Mouse (Mus musculus) liver, adult 2 months (tissue): ENCODE data around the gene Ttyh3. TPM values are rescaled to one million over a fixed set of nuclear protein-coding genes. Genes with fewer than 3 reads are reported as not detected.
A peak's percentile ranks its signal among the peaks of the same experiment; 100 is the strongest.

Experiments used
- DNase-seq: peaks from one replicate; pipeline ENCODE4 v3.0.0-alpha.2; 2011; ENCODE audit warnings: low read depth, low spot score; ENCODE audit errors: extremely low read depth
- H3K27ac ChIP-seq: fragments of 200-500 bp; replicated peaks from 2 replicates; pipeline ENCODE4 v1.5.1; 2012; ENCODE audit warnings: low read depth, mild to moderate bottlenecking, control low read depth, inconsistent platforms, low read length; ENCODE audit not compliant: insufficient read depth
- H3K27me3 ChIP-seq: fragments of 200-500 bp; 2 replicates; pipeline ENCODE4 v1.6.1; 2012; ENCODE audit warnings: mild to moderate bottlenecking, moderate library complexity, low read length, inconsistent platforms; ENCODE audit not compliant: control insufficient read depth, insufficient read depth
- H3K36me3 ChIP-seq: fragments of 200-500 bp; 2 replicates; pipeline ENCODE4 v1.6.1; 2012; ENCODE audit warnings: low read length, inconsistent platforms; ENCODE audit not compliant: control insufficient read depth, insufficient read depth
- H3K4me1 ChIP-seq: fragments of 200-500 bp; 2 replicates; pipeline ENCODE4 v1.6.1; 2011; ENCODE audit warnings: low read length; ENCODE audit not compliant: control insufficient read depth, insufficient read depth
- H3K4me3 ChIP-seq: fragments of 200-500 bp; 2 replicates; pipeline ENCODE4 v1.5.1; 2011; ENCODE audit warnings: low read depth, mild to moderate bottlenecking, control low read depth, low read length, moderate library complexity; ENCODE audit not compliant: insufficient read depth
- H3K79me2 ChIP-seq: fragments of 200-500 bp; 2 replicates; pipeline ENCODE4 v1.6.1; 2012; ENCODE audit warnings: inconsistent platforms, mild to moderate bottlenecking, low read length, moderate library complexity; ENCODE audit not compliant: control insufficient read depth, insufficient read depth
- H3K9ac ChIP-seq: fragments of 200-500 bp; 2 replicates; pipeline ENCODE4 v1.6.1; 2012; ENCODE audit warnings: low read depth, mild to moderate bottlenecking, control low read depth, inconsistent platforms, low read length
- CTCF ChIP-seq: fragments of 200-500 bp; IDR thresholded peaks from 2 replicates; pipeline ENCODE4 v1.5.1; 2011; ENCODE audit warnings: low read depth, low read length, control low read depth
- POLR2A ChIP-seq: fragments of 200-500 bp; IDR thresholded peaks from 2 replicates; pipeline ENCODE4 v1.6.1; 2011; ENCODE audit warnings: low read length, control low read depth; ENCODE audit not compliant: insufficient read depth; ENCODE audit errors: extremely low read depth
- WGBS: fragments of 180-500 bp; shearing (Covaris S2); methylation state at CpG from one replicate; pipeline ENCODE4 v1.1.7; 2018; 5-methylcytosine and 5-hydroxymethylcytosine counted together
- polyA plus RNA-seq: library from polyadenylated mRNA; depleted of rRNA; stranded (reverse); fragments of >200 nt; gene quantifications from 2 replicates; pipeline ENCODE4 v1.2.3, GENCODE M21; 2012
- total RNA-seq: library from RNA; depleted of rRNA; stranded (reverse); fragments of >200 nt; gene quantifications from 2 replicates; pipeline ENCODE4 v1.2.3, GENCODE M21; 2014

The Ttyh3 gene
- total and polyA plus RNA-seq, 2 experiments = 1.9 to 8.6 TPM

DNA sequence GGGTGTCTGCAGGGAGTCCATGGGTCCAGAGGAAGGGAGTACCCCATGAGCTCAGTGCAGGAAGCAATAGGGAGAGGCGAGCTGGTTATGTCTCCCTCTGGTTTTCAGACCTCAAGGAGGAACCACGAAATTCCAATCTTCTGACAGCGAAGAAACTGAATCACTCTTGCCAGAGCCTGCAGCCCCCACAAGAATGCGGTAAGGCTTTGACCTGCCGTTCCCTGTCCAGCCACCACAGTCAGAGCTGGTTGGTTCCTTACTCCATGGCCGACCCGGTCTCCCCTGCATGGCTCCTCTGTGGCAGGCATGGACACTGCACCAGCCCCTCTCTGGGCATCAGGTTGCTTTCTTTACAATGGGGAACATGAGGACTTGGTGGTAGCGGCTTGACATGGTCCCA lies 44.4 kb downstream of the Ttyh3 start:
- no peak for TF ChIP-seq POLR2A
- TF ChIP-seq CTCF = no peak
- Histone ChIP-seq H3K9ac (no peak overlapping the region), H3K27me3 (0 out of 2 replicates have a peak, but pooled peaks cover 3% of the 10 kb centered on the region), H3K79me2 (no peaks in the 10 kb centered on the region), H3K27ac (no peak overlapping the region), H3K4me1 (no peaks in the 10 kb centered on the region), H3K36me3 (no peaks in the 10 kb centered on the region), H3K4me3 (no peak overlapping the region)
- WGBS = 89% methylated on average over 8 of the region's 8 CpGs
- DNase-seq = no peak

DNA sequence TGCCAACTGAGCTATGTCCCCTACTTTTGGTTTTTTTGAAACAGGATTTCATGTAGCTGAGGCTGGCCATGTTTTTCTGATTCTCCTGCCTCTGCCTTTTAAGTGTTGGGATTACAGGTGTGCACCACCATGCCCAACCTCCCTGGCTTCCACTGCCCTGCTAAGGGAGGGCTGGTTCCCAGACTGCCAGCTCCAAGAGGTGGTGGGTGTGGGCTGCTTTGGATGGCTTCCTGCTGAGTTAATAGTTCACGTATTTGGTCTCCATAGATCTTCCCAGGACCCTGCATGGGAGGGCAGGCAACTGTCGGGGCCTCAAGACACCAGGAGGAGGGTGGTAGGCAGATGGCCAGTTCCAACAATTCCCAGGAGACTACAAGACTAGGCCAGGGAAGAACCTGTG lies 46.3 kb downstream of the Ttyh3 start:
- 78% methylated on average over 2 of the region's 2 CpGs for WGBS
- Histone ChIP-seq H3K4me3 (no peak overlapping the region), H3K4me1 (no peaks in the 10 kb centered on the region), H3K27ac (no peak overlapping the region), H3K27me3 (0 out of 2 replicates have a peak, but pooled peaks cover 3% of the 10 kb centered on the region), H3K9ac (no peak overlapping the region), H3K79me2 (no peaks in the 10 kb centered on the region), H3K36me3 (no peaks in the 10 kb centered on the region)
- TF ChIP-seq POLR2A = no peak
- TF ChIP-seq CTCF = no peak
- no peak for DNase-seq

DNA sequence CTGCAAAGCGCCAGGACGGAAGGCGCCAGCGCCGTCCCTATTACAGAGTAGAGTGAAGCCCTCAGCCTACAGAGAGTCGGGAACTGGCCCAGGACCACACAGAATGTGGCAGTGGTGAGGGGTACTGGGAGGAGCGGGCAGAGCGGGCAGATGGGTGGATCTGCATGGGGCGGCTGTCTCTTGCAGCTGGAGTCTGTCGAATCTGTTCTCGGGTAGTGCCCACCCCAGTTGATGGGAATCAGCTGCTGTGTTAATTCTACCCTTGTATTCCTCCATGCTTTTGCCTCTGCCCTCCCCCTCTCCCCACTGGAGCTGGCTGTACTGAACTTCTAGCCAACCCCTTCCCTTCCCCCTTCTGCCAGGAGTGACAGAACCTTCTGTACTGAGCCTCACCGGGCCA lies 47.1 kb downstream of the Ttyh3 start:
- DNase-seq = no peak
- Histone ChIP-seq H3K9ac (no peak overlapping the region), H3K36me3 (no peaks in the 10 kb centered on the region), H3K4me3 (no peak overlapping the region), H3K4me1 (no peaks in the 10 kb centered on the region), H3K27me3 (0 out of 2 replicates have a peak, but pooled peaks cover 3% of the 10 kb centered on the region), H3K27ac (no peak overlapping the region), H3K79me2 (no peaks in the 10 kb centered on the region)
- WGBS = 64% methylated on average over 12 of the region's 12 CpGs
- TF ChIP-seq POLR2A (no peak), CTCF (no peak)

DNA sequence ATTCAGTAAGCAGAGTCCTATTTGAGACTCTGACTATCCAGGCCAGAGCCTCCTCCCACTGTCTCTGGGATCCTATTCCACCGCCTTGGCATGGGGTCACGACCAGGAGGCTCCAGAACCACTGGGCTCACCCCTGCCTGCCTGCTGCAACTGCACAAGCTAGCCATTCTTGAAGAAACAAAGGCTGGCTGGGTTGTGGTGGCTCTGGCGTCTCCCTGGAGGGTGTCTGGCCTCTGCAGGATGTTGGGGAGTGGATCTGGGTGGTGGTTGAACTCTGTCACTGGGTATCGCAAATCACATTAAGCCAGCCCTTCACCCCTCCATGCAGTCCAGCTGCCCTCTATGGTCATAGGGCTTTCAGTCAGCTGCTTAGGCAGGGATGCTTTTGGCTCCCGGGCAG lies 48.9 kb downstream of the Ttyh3 start:
- H3K9ac ChIP-seq = no peak overlapping the region
- H3K27ac ChIP-seq = no peak overlapping the region
- WGBS = 76% methylated on average over 5 of the region's 5 CpGs
- no peaks in the 10 kb centered on the region for H3K27me3 ChIP-seq
- no peak for DNase-seq
- TF ChIP-seq CTCF (no peak), POLR2A (no peak)
- H3K36me3 ChIP-seq = no peaks in the 10 kb centered on the region
- no peaks in the 10 kb centered on the region for H3K4me1 ChIP-seq
- no peak overlapping the region for H3K4me3 ChIP-seq
- no peaks in the 10 kb centered on the region for H3K79me2 ChIP-seq

DNA sequence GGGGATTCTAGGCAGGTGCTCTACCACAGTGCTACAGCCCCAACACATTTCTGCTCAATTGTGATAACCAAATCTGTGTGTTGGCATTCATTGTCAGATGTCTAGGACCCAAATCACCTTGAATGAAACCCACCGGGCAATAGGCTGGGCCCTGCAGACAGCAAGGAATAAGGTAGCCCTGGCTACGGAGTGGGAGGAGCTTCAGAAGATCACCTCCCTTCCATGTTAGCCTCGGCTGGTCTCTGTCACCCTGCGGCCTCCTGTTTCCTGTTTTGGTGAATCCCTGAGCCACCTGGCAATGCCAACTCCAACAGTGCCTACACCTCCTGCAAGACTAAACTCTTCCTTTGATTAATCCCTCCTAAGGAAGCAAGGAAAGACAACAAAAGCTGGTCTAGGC lies 51.0 kb downstream of the Ttyh3 start:
- no peaks in the 10 kb centered on the region for H3K27me3 ChIP-seq
- TF ChIP-seq POLR2A (no peak), CTCF (no peak)
- no peak overlapping the region for H3K4me3 ChIP-seq
- H3K4me1 ChIP-seq = no peaks in the 10 kb centered on the region
- H3K27ac ChIP-seq = no peak overlapping the region
- WGBS = 67% methylated on average over 4 of the region's 4 CpGs
- no peak for DNase-seq
- H3K79me2 ChIP-seq = no peaks in the 10 kb centered on the region
- no peaks in the 10 kb centered on the region for H3K36me3 ChIP-seq
- H3K9ac ChIP-seq = no peak overlapping the region

DNA sequence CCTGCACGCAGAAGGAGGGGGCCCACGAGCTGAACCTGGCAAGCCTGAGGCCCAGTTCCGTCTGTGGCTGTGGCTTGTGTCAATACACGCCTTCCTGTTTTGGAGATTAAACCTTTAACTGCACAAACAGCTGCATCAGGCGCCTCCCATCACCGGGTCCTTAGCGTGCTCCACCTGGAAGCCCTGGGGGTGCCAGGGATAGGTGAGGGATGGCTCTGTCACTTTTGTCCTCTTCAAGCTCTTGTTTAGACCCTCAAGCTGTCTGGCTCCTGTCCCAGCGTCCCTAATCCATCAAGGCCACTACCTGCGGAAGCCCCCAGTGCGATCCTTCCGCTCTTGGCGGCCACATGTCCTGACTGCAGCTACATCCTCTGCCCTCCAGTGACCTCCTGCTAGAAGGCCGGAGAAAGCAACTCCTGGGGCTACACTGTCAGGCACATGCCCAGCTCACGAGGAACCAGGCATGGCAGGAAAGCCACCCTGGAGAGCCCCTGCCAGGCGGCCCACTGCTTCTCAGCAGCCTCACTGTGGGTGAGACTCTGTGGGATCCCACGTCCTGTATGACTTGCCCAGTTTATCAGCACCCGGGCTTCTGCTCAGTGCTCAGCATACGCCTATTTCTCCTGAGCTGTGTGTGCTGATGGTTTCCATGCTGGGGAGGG lies 51.8 kb downstream of the Ttyh3 start:
- WGBS = 35% methylated on average over 18 of the region's 18 CpGs
- no peaks in the 10 kb centered on the region for H3K27me3 ChIP-seq
- H3K4me3 ChIP-seq = no peak overlapping the region
- no peaks in the 10 kb centered on the region for H3K4me1 ChIP-seq
- H3K27ac ChIP-seq = peak overlapping the region; percentile 57
- no peak for TF ChIP-seq CTCF
- TF ChIP-seq POLR2A = no peak
- DNase-seq = peak; percentile 24
- H3K36me3 ChIP-seq = no peaks in the 10 kb centered on the region
- no peaks in the 10 kb centered on the region for H3K79me2 ChIP-seq
- H3K9ac ChIP-seq = no peak overlapping the region
